Mouse (Mus musculus) cerebellum, adult 11-12 months (tissue): ENCODE results near the gene Clmn.
A peak's percentile ranks its signal among the peaks of the same experiment; 100 is the strongest.

Experiments used
- DNase-seq: peaks from one replicate; pipeline ENCODE4 v3.0.0; 2022

The Clmn gene

GRCm38 (mm10) chr12:104876053-104876452, 11.2 kb upstream of the Clmn start:
- DNase-seq = no peak

DNA sequence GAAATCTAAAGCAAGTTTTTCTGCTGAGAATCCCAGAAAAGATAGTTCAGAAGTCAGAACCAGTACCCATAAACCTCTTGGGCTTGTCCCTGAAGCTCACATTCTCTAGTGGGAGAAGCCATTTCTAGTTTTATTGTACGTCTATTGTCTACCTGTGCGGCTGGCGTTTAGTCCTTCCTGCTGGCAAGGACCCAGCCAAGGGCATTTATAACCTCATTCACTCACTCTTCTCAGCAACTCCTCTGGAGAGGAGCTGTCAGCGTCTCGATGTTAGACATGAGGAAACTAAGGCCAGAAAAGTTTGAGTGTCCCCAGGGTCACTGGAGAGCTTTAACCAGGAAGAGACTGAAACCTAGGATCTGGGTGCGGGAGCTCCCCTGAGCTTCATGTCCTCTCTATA, 7.1 kb upstream of the Clmn start:
- no peak for DNase-seq

DNA sequence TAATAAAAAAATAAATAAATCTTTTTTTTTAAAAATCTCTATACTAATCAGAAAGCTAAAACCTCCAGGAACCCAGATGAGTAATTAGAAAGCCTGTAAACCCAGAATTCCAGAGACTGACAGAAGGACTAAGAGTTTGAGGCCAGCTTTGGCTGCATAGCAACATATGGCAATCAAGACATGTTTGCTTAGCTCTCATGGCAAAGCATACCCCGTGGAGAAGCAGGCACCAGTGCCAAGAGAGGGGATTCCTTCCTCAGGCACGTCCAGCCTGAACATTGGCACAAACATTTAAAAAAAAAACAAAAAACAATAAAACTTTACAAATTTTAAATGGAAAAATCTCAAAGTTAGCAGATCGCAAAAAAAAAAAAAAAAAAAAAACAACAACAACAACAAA, 4.9 kb upstream of the Clmn start:
- no peak for DNase-seq

DNA sequence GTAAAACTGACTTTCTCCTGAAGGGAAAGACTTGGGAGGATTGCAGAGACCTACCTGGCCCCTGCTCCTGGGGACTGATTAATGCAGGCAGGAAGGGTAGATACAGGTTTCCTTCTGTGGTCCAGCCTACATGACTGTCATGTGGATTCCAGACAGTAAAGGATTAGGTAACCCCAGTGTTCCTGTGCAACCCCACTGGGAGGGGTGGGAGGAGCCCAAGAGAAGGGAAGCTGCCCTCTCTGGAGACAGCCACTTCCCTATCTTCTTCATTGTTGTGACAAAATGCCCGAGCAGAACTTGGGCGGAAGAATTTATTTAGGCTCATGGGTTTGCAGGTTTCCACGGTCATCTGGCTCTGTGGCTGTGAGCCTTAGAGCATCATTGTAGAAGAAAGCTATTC, 3.6 kb upstream of the Clmn start:
- no peak for DNase-seq

- no peak for DNase-seq
Measured at GRCm38 (mm10) chr12:104867851-104868250, 3.0 kb upstream of the Clmn start.

GRCm38 (mm10) chr12:104865166-104865535, 275 bp upstream of the Clmn start:
- DNase-seq = no peak

DNA sequence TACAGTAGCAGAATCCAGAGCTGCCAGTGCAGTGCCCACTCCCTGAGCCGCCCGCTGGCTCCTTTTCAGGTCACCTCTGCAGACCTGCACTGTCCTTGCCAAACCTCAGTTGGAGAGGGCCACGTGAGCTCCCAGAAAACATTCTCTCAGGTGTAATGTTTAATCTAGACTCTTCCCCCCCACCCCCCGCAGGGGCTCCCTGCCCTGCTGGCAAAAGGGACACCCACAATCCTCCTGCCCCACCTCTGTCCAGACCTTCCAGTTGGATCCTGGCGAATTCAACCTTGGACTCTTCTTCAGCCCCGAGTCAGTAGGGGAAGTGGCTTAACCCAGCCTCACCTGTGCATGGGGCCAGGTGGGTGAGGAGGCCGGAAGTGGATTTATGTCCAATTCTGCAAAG, 1.2 kb downstream of the Clmn start:
- no peak for DNase-seq

GRCm38 (mm10) chr12:104859140-104859539, 5.7 kb downstream of the Clmn start:
- no peak for DNase-seq

GRCm38 (mm10) chr12:104858732-104859131, 6.1 kb downstream of the Clmn start:
- DNase-seq = no peak

DNA sequence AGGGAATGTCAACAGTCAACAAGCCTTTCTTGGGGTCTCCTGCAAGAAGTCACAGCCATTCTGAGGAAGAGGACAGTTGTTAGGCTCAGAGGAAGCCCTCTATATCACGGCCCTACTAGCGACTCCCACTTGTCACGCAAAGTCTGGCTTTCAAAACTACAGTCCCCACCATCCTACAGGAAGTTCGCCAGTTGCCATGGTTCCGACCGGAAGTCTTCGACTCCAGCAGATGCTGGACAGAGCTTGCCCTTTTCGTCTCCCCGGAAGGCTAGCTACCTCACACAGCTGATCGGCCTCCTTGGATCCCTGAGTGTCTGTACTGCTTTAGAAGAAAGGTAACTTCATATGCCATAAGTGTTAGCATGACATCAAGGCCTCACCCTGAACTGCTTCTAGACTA, 7.3 kb downstream of the Clmn start:
- DNase-seq = no peak

GRCm38 (mm10) chr12:104856540-104856939, 8.3 kb downstream of the Clmn start:
- DNase-seq = no peak

- DNase-seq = no peak
Measured at GRCm38 (mm10) chr12:104855548-104855947, 9.3 kb downstream of the Clmn start.

- no peak for DNase-seq
Measured at GRCm38 (mm10) chr12:104854826-104855225, 10.1 kb downstream of the Clmn start.

DNA sequence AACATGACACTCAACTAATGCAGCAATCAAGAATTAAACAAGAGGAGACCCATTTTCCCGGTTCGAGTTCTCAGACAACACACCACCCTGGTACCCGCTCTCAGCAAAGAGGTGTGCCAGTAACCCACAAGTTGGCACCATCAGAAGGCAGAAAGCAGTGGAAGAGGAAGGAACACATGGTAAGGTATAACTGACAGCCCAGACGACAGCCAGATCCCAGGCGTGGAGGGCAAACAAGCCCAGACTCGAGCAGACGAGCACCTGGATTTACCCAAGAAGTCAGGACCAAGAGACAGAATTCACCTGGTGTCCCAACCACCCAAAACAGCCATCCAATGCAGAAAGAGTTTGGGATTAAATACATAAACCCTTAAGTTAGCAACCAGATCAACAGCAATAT, 11.5 kb downstream of the Clmn start:
- DNase-seq = no peak

- DNase-seq = peak; percentile 22
Measured at GRCm38 (mm10) chr12:104851711-104852508, 13.0 kb downstream of the Clmn start.

DNA sequence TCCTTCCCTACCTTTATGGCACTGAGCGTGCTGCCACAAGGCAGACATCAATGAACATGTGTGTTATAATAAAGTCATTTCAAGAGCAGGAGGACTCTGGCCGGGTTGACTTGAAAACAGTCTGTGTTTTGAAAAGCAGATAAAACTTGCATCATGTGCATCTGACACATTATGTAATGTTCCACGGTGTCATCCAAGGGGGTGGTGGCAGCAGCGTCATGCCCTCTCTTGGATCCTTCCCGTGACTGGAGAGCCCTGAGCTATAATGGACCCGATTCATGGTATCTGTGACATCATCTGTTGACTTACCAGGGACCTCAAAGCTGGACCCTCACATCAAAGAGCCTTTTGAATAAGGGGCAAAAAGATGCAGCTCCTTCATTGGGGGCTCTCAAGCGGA, 14.8 kb downstream of the Clmn start:
- peak; percentile 20 for DNase-seq

DNA sequence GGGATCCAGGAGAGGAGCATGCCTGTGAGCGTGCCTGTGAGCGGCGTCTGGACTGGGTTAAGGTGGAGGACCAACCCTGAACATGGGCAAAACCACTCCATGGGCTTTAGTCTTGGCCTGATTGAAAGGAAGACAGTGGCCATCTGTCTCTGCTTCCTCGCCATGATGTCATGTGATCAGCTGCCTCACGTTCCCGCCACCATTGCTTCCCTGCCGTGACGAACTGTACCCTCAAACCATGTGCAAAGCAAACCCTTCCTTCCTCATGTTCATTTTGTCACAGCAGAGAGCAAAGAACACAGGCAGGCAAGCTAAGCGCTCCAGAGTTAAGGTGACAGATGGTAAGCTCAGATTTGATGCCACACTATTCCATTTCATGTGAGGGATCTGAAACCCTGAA, 16.2 kb downstream of the Clmn start:
- DNase-seq = no peak

GRCm38 (mm10) chr12:104847227-104847626, 17.6 kb downstream of the Clmn start:
- DNase-seq = no peak

GRCm38 (mm10) chr12:104845707-104846106, 19.2 kb downstream of the Clmn start:
- DNase-seq = no peak

- no peak for DNase-seq
Measured at GRCm38 (mm10) chr12:104844989-104845388, 19.9 kb downstream of the Clmn start.

- DNase-seq = no peak
Measured at GRCm38 (mm10) chr12:104844279-104844678, 20.6 kb downstream of the Clmn start.

GRCm38 (mm10) chr12:104841256-104841655, 23.6 kb downstream of the Clmn start:
- no peak for DNase-seq

- DNase-seq = no peak
Measured at GRCm38 (mm10) chr12:104838987-104839386, 25.9 kb downstream of the Clmn start.

- no peak for DNase-seq
Measured at GRCm38 (mm10) chr12:104838462-104838861, 26.4 kb downstream of the Clmn start.

- DNase-seq = no peak
Measured at GRCm38 (mm10) chr12:104837957-104838401, 26.9 kb downstream of the Clmn start.
